Mouse (Mus musculus): Measurements from ENCODE around the gene Dolpp1.
A peak's percentile ranks its signal among the peaks of the same experiment; 100 is the strongest.

Dolpp1 gene

DNA sequence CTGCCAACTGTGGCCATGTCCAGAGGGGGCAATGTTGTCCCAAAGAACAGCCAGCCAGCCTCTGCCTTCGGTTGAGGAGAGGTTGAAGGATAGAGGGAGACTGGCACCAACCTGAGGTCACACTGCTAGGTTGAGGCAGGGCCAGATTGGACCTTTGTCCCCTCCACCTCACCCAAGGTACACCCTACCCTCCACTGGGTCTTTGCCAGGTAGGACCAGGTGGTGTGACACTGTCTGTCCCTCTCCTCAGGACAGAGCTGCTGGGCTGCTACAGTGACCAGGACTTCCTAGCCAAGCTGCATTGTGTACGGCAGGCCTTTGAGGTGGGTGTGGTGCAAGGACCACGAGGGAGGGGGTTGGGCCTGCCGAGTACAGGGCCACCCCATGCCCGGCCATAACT is 14.3 kb upstream of the Dolpp1 start:
- no peak for DNase-seq (ENCODE audit: low read depth)

DNA sequence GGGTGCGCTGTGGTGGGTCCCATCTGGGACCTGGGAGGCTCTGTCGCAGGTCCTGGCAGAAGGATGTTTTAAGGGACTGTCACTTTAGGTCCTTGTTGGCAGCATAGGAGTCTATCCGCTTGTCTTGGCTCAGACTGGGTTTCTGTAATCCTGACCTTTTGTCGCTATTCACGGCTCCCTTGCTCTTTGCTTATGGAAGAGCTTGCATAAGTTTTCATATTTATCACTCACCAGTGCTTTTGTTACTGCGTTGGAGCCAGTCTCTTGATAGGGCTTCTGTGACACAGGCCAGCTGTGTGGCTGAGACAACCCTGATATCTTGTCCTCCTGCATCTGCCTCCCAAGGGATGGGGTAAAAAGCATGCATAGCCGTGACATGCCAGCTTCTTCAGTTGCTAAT is 12.7 kb upstream of the Dolpp1 start:
- no peak for DNase-seq (ENCODE audit: low read depth)

GRCm38 (mm10) chr2:30380564-30381376 is 11.3 kb upstream of the Dolpp1 start:
- DNase-seq (ENCODE audit: low read depth): no peak

GRCm38 (mm10) chr2:30381377-30381725 is 10.7 kb upstream of the Dolpp1 start:
- DNase-seq (ENCODE audit: low read depth): peak; percentile 55

DNA sequence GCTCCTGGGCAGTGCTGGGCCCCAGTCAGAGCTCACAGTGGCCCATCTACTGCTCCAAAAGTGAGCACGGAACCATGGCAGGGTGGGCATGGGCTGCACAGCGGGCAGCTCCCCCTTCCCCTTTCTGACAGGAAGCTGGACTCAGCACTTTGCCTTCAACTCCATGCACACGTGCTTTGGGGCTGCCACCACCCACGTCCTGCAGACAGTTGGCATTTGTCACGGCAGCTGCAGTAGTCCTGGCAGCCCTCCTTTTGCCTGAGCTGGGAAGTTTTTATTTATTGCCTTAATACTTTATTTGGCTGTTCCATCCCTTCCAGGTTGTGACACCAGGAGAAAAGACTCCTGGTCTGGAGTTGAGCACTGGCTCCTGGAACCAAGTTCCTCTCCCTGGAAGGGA is 7.2 kb upstream of the Dolpp1 start:
- DNase-seq (ENCODE audit: low read depth): no peak

DNA sequence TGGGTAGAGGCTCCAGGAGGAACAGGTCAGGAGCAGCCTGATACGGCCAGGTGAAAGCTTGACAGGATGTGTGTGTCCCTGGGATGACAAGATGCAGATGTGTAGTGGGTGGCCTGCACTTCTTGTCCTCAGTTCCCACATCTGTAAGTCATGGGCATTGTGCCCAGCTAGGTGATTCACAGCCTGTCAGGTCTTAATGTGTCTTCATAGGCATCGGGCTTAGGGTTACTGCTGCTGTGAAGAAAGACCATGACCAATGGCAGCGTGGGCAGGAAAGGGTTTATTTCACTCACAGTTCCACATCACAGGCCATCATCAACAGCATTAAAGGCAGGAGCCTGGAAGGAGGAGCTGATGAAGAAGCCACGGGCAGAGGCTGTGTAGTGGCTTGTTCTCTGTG is 6.5 kb upstream of the Dolpp1 start:
- no peak for DNase-seq (ENCODE audit: low read depth)

DNA sequence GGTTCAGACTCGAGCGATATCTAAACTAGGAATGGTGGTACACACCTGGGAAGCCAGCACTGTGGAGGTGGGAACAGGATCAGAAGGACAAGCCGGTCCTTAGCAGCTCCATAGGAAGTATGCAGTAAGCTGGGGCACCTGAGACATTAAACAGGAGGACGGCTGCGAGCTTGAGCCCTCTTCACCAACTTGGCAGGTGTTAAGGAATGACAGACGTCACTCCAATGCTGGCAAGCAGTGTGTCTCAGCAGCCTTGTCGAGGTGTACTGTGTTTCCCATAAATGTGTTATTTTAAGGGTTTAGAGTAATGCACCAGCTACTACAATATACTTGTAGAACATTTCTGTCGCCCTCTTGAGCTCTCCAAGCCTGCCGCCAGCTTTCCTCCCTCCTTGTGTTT is 5.1 kb upstream of the Dolpp1 start:
- no peak for DNase-seq (ENCODE audit: low read depth)

DNA sequence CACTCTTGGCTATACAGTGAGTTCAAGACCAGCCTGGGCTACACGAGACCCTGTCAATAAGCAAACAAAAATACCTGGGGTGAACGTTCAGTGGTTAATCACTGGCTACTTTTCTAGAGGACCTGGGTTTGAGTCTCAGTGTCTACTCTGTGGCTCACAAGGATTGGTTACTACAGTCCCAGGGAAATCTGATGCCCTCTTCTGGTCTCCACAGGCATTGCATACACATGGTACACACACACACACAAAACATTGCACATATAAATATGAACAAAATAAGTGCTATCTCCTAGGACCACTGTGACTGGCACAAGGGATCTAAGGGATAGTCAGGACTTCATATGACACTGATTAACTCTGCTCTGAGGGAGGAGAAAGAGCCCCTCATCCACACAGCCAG is 3.1 kb upstream of the Dolpp1 start:
- no peak for DNase-seq (ENCODE audit: low read depth)

DNA sequence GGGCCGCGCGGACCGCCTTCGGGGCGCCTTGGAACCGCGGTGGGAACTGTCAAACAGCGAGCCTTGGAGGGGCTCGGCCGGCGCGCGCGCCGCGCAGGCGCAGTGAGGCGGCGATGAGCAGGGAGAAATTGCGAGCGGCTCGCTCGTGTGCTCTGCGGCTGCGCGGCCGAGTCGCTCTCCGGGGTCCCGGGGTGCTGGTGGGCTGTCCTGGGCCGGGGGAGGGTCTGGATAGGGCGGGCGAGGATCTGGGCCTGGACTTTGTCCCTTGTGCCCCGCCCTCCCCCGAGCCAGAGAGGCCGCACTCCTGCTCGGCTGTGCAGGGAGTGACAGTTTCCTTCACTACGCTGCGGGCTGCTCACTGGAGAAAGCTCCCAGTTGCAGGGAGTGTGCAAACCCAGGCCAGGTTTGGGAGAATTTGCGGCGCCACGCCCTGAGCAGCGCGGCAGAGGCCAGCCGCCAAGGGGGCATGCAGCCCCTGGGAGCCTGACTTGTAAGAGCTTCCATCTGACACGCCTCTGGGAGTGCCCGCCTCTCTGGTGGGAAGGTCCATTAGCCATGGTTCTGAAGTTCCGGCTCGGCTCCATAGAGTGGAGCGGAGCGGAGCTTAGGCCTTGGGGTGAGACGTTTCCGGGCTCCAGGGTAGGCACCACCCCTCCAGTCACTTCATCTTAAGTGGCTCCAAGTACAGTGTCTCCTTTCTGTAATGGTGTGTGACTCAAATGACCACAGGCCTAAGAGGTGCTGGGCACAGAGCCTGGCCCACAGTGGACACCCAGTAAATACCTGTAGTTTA is 719 bp downstream of the Dolpp1 start:
- peak; percentile 62 for DNase-seq (ENCODE audit: low read depth)

DNA sequence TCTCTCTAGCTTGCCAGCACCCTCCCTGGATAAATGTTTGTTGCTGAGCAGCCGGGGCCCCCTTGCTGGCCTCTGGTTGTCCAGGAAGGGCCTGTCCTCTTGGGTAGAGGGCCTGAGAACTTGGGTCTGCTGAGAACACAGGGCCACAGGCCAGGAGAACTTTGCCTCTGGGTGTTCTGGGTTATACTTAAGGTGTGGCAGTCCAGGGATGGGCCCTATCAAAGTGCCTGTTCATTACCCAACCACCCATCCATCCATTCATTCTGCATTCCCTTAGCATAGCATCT is 1.3 kb downstream of the Dolpp1 start:
- no peak for DNase-seq (ENCODE audit: low read depth)

DNA sequence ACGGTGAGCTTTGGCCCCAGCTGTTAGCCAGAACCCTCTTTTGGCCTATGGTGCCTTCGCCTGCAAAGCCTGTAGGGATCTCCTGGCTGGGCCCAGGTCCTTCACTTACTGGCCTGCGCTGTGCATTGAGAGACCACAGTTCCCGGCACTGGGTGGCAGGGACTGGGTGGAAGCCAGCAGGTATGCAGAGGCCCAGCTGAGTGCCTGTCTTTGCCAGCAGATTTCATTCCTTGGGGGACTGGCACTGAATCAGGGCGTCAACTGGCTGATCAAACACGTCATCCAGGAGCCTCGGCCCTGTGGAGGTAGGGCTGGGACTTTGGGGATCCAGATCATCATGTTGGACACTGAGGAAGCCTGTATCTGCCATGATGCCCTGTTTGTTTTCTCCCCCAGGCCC is 3.7 kb downstream of the Dolpp1 start:
- no peak for DNase-seq (ENCODE audit: low read depth)

GRCm38 (mm10) chr2:30396246-30396645 is 4.2 kb downstream of the Dolpp1 start:
- no peak for DNase-seq (ENCODE audit: low read depth)

DNA sequence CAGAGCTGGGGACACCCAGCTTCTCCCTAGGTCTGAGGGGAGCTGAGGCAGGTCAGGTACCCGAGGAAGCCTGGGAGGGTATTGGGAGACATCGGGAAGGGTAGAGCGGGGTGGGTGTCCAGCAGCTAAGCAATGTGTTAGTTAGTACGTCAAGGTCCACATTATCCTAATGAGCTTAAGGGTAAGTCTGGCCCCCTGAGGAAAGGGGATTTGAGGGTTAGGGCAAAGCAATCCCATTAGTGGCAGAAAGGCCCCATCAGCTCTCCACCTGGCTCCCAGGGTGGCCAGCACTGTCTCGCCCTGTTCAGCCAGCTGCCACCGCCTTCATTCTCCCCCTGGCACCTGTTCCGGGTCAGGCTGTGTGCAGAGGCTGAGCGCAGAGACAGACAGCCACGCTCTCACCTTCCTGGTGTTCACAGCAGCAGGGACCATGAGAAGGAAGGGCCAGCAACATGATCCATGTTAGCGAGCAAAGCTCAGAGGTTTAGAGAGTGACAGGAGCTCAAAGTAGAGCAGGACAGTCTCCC is 6.0 kb downstream of the Dolpp1 start:
- no peak for DNase-seq (ENCODE audit: low read depth)

- DNase-seq (ENCODE audit: low read depth): no peak
Observed at GRCm38 (mm10) chr2:30399191-30400171, 7.4 kb downstream of the Dolpp1 start.

- DNase-seq (ENCODE audit: low read depth): no peak
Observed at GRCm38 (mm10) chr2:30401581-30401980, 9.5 kb downstream of the Dolpp1 start.

DNA sequence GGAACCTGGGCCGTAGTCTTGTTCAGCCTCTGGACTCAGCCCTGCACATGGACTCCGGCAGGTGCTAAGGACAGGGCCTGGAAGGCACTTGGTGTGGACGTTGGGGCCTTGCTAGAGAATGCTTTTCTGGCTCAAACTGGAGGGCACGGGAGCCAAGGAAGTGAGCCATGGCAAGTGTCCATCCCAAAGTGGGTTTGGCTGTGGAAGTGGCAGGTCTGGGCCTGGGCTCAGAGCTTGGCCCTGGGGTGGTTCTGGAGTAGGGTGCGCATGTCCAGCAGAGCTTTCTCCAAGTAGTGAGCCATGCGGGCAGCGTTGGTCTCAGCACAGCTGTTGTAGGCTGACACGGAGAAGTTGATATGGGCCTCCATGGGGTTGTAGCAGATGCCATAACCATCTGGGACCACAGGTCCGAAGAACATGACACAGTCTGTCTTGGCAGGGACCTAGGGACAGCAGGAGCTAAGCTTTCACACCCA is 10.3 kb downstream of the Dolpp1 start:
- DNase-seq (ENCODE audit: low read depth): no peak

DNA sequence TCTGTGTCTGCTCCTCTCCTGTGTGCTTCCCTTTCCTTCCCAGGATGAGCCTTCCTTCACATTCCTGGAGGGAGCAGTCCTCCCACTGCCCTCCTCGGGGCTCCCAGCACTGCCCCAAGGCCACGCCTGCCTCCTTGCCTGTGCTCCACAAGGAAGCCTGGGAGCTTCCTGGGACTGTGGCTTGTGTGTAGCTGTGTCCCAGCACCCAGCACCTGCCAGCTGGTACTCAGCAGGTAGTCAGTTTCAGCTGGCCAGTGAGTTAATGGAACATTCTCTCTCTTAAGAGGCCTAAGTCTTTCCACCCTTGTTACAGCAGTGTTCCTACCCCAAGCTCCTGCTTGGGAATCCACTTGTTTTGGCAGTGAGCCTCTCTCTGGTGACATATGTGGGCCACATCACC is 10.8 kb downstream of the Dolpp1 start:
- DNase-seq (ENCODE audit: low read depth): no peak

- no peak for DNase-seq (ENCODE audit: low read depth)
Observed at GRCm38 (mm10) chr2:30403870-30404269, 11.8 kb downstream of the Dolpp1 start.

- no peak for DNase-seq (ENCODE audit: low read depth)
Observed at GRCm38 (mm10) chr2:30407221-30407620, 15.2 kb downstream of the Dolpp1 start.

- DNase-seq (ENCODE audit: low read depth): no peak
Observed at GRCm38 (mm10) chr2:30407778-30408177, 15.7 kb downstream of the Dolpp1 start.

DNA sequence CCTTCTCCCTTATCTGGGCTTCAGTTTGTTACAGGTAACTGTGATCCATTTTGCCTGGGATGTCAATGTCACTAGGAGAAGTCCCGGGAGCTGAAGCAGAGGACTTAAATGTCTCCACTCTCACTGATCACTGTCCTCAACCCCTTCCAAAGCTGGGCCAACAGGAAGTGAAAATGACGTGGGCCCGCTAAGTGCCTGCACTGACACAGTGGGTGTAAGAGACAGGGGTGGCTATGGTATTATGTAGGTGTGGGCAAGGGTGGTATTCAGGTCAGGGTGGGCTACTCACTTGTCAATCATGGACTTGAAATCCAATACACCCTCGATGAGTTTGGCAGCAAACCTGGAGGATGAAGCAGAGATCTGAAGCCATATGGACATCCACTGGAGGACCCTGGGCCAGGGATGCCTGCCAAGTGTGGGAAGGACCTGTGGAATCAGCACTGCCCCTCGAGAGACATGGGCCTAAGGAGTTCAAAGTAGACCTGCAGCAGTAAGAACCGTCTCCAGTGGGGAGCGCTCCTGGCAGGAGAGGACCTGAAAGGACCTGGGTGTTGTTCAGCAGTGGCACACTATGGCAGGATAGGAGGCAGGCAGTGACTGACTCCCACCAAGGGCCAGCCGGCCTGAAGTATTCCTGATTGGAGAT is 16.5 kb downstream of the Dolpp1 start:
- DNase-seq (ENCODE audit: low read depth): no peak

Measured in c-Kit-positive CD71-positive TER-119-negative erythroid progenitor cells, embryonic 14.5 days (primary cell).